ENCODE assay signal across 8 mouse cellular contexts in genomic region chr6:86822285-86823050, GRCm38 (mm10). TPM values are rescaled to one million over a fixed set of nuclear protein-coding genes. Genes with fewer than 3 reads are reported as not detected.
DNase-seq lines count a peak whose midpoint lies in the region; ATAC-seq and TF ChIP-seq lines count a peak whose summit lies in the region.

No protein-coding gene starts in this region.

- ATAC-seq in embryonic facial prominence, embryonic 13.5 days (ENCODE audit: insufficient number of reproducible peaks, insufficient read depth, low FRiP score, low TSS enrichment, low read depth): no peak
- 0 out of 2 replicates have a peak, but pooled peaks have one; percentile 30 for ATAC-seq in heart, embryonic 12.5 days (ENCODE audit: insufficient number of reproducible peaks, low FRiP score)
- peak; percentile 76 for ATAC-seq in kidney, embryonic 15.5 days (replicated peaks; ENCODE audit: low FRiP score)
- ATAC-seq in limb, embryonic 14.5 days (ENCODE audit: low FRiP score, low read depth): peak; percentile 55
- peak; percentile 40; the same call in 1 of the 2 replicates for ATAC-seq in midbrain, embryonic 13.5 days
- peak; percentile 50; the same call in 1 of the 2 replicates for ATAC-seq in stomach, postnatal 0 days (ENCODE audit: low FRiP score, low TSS enrichment)

- 17% methylated on average over 19 of the region's 19 CpGs for WGBS in thymus, adult 2 months
- WGBS in embryonic facial prominence, embryonic 13.5 days: 3% methylated on average over 19 of the region's 19 CpGs
- WGBS in heart, embryonic 12.5 days: 5% methylated on average over 19 of the region's 19 CpGs
- WGBS in kidney, embryonic 15.5 days: 4% methylated on average over 19 of the region's 19 CpGs
- 5% methylated on average over 19 of the region's 19 CpGs for WGBS in limb, embryonic 14.5 days
- WGBS in midbrain, embryonic 13.5 days: 4% methylated on average over 19 of the region's 19 CpGs
- WGBS in stomach, postnatal 0 days: 6% methylated on average over 19 of the region's 19 CpGs

- no peaks in the 10 kb centered on the region for H3K36me3 ChIP-seq in thymus, adult 2 months (ENCODE audit: control insufficient read depth, insufficient read depth, low read length)
- no peaks in the 10 kb centered on the region for H3K36me3 ChIP-seq in embryonic facial prominence, embryonic 13.5 days
- no peaks in the 10 kb centered on the region for H3K36me3 ChIP-seq in heart, embryonic 12.5 days
- H3K36me3 ChIP-seq in kidney, embryonic 15.5 days: no peaks in the 10 kb centered on the region
- H3K36me3 ChIP-seq in limb, embryonic 14.5 days (ENCODE audit: control insufficient read depth, insufficient read depth, low read length): no peaks in the 10 kb centered on the region
- H3K36me3 ChIP-seq in midbrain, embryonic 13.5 days: no peaks in the 10 kb centered on the region
- no peaks in the 10 kb centered on the region for H3K36me3 ChIP-seq in stomach, postnatal 0 days (ENCODE audit: control insufficient read depth, insufficient read depth, low read length)

- H3K9me3 ChIP-seq in embryonic facial prominence, embryonic 13.5 days: no peaks in the 10 kb centered on the region
- H3K9me3 ChIP-seq in heart, embryonic 12.5 days (replicated peaks): no peaks in the 10 kb centered on the region
- H3K9me3 ChIP-seq in kidney, embryonic 15.5 days (replicated peaks): no peaks in the 10 kb centered on the region
- H3K9me3 ChIP-seq in limb, embryonic 14.5 days (ENCODE audit: control insufficient read depth, low read length): no peaks in the 10 kb centered on the region
- no peaks in the 10 kb centered on the region for H3K9me3 ChIP-seq in midbrain, embryonic 13.5 days
- H3K9me3 ChIP-seq in stomach, postnatal 0 days (ENCODE audit: control insufficient read depth, low read length): no peaks in the 10 kb centered on the region

- peak; percentile 12 for DNase-seq in thymus, adult 2 months
- DNase-seq in thymus, adult 18-20 months: no peak
- no peak for DNase-seq in limb, embryonic 14.5 days (ENCODE audit: low spot score)
- DNase-seq in stomach, postnatal 0 days (ENCODE audit: low spot score): peak; percentile 23

- no peak for TF ChIP-seq EP300 in stomach, postnatal 0 days (optimal IDR thresholded peaks at IDR 0.05)

- H3K4me1 ChIP-seq in thymus, adult 2 months (replicated peaks; ENCODE audit: control insufficient read depth, insufficient read depth, low read length): peaks cover 26% of the 10 kb centered on the region
- H3K4me1 ChIP-seq in embryonic facial prominence, embryonic 13.5 days: peaks cover 10% of the 10 kb centered on the region
- H3K4me1 ChIP-seq in heart, embryonic 12.5 days (replicated peaks): peaks cover 19% of the 10 kb centered on the region
- H3K4me1 ChIP-seq in kidney, embryonic 15.5 days: peaks cover 17% of the 10 kb centered on the region
- H3K4me1 ChIP-seq in limb, embryonic 14.5 days (ENCODE audit: control insufficient read depth, insufficient read depth, low read length): 0 out of 2 replicates have a peak, but pooled peaks cover 3% of the 10 kb centered on the region
- H3K4me1 ChIP-seq in midbrain, embryonic 13.5 days (replicated peaks): peaks cover 8% of the 10 kb centered on the region
- H3K4me1 ChIP-seq in stomach, postnatal 0 days (replicated peaks; ENCODE audit: control insufficient read depth, insufficient read depth): no peaks in the 10 kb centered on the region

- peak overlapping the region; percentile 58 for H3K4me2 ChIP-seq in embryonic facial prominence, embryonic 13.5 days
- H3K4me2 ChIP-seq in heart, embryonic 12.5 days: peak overlapping the region; percentile 72
- H3K4me2 ChIP-seq in kidney, embryonic 15.5 days: peak overlapping the region; percentile 64
- H3K4me2 ChIP-seq in limb, embryonic 14.5 days (replicated peaks; ENCODE audit: low read depth, low read length, severe bottlenecking): peak overlapping the region; percentile 44
- peak overlapping the region; percentile 49 for H3K4me2 ChIP-seq in midbrain, embryonic 13.5 days (replicated peaks)
- H3K4me2 ChIP-seq in stomach, postnatal 0 days (replicated peaks; ENCODE audit: low read depth): peak overlapping the region; percentile 49

- H3K9ac ChIP-seq in embryonic facial prominence, embryonic 13.5 days: peak overlapping the region; percentile 36; the same call in 1 of the 2 replicates
- peak overlapping the region; percentile 49 for H3K9ac ChIP-seq in heart, embryonic 12.5 days
- H3K9ac ChIP-seq in kidney, embryonic 15.5 days: no peak overlapping the region; the same call in 1 of the 2 replicates
- H3K9ac ChIP-seq in limb, embryonic 14.5 days (ENCODE audit: low read depth, low read length, severe bottlenecking): no peak overlapping the region
- H3K9ac ChIP-seq in midbrain, embryonic 13.5 days (replicated peaks): 0 out of 2 replicates have a peak overlapping the region, but pooled peaks have one; percentile 10
- H3K9ac ChIP-seq in stomach, postnatal 0 days (ENCODE audit: low read length): peak overlapping the region; percentile 38; the same call in 1 of the 2 replicates

- no peak for TF ChIP-seq CTCF in thymus, adult 2 months (IDR thresholded peaks at IDR 0.05; ENCODE audit: borderline replicate concordance, control insufficient read depth, extremely low read depth, insufficient read depth, low read length, poor library complexity)
- no peak for TF ChIP-seq CTCF in stomach, postnatal 0 days (IDR thresholded peaks at IDR 0.05; ENCODE audit: low read depth)

- no peaks in the 10 kb centered on the region for H3K27me3 ChIP-seq in thymus, adult 2 months (ENCODE audit: control insufficient read depth, insufficient read depth, low read length)
- H3K27me3 ChIP-seq in embryonic facial prominence, embryonic 13.5 days: peaks cover 12% of the 10 kb centered on the region
- no peaks in the 10 kb centered on the region; the same call in 1 of the 2 replicates for H3K27me3 ChIP-seq in heart, embryonic 12.5 days (replicated peaks)
- no peaks in the 10 kb centered on the region for H3K27me3 ChIP-seq in kidney, embryonic 15.5 days
- no peaks in the 10 kb centered on the region for H3K27me3 ChIP-seq in limb, embryonic 14.5 days (ENCODE audit: control insufficient read depth, insufficient read depth, low read length)
- peaks cover 7% of the 10 kb centered on the region for H3K27me3 ChIP-seq in midbrain, embryonic 13.5 days
- no peaks in the 10 kb centered on the region for H3K27me3 ChIP-seq in stomach, postnatal 0 days (ENCODE audit: control insufficient read depth, insufficient read depth, low read length)

- 0 out of 2 replicates have a peak overlapping the region, but pooled peaks have one; percentile 28 for H3K27ac ChIP-seq in thymus, adult 2 months (ENCODE audit: control insufficient read depth, insufficient read depth, low read length)
- H3K27ac ChIP-seq in embryonic facial prominence, embryonic 13.5 days: no peak overlapping the region
- H3K27ac ChIP-seq in heart, embryonic 12.5 days (ENCODE audit: poor library complexity, severe bottlenecking): no peak overlapping the region
- H3K27ac ChIP-seq in kidney, embryonic 15.5 days: no peak overlapping the region
- no peak overlapping the region for H3K27ac ChIP-seq in limb, embryonic 14.5 days (replicated peaks; ENCODE audit: low read depth, low read length)
- H3K27ac ChIP-seq in midbrain, embryonic 13.5 days: no peak overlapping the region
- H3K27ac ChIP-seq in stomach, postnatal 0 days (replicated peaks): no peak overlapping the region

- no peak for TF ChIP-seq POLR2A in thymus, adult 2 months (IDR thresholded peaks at IDR 0.05; ENCODE audit: control insufficient read depth, extremely low read depth, insufficient read depth, low read length, poor library complexity)
- no peak for TF ChIP-seq POLR2A in limb, embryonic 14.5 days (IDR thresholded peaks at IDR 0.05; ENCODE audit: borderline replicate concordance, extremely low read depth, insufficient read depth, insufficient read length)

- no peak overlapping the region for H3K4me3 ChIP-seq in thymus, adult 2 months (ENCODE audit: control insufficient read depth, insufficient read depth, low read length)
- H3K4me3 ChIP-seq in embryonic facial prominence, embryonic 13.5 days: peak overlapping the region; percentile 29
- peak overlapping the region; percentile 42 for H3K4me3 ChIP-seq in heart, embryonic 12.5 days
- peak overlapping the region; percentile 31 for H3K4me3 ChIP-seq in kidney, embryonic 15.5 days (replicated peaks)
- H3K4me3 ChIP-seq in limb, embryonic 14.5 days (replicated peaks; ENCODE audit: low read length): peak overlapping the region; percentile 13
- H3K4me3 ChIP-seq in midbrain, embryonic 13.5 days (replicated peaks): peak overlapping the region; percentile 16
- peak overlapping the region; percentile 21; the same call in 1 of the 2 replicates for H3K4me3 ChIP-seq in stomach, postnatal 0 days (ENCODE audit: low read depth, low read length)

RNA-seq across cellular contexts. Expression of gene Aak1, which starts 26.8 kb away (rescaled TPM):
- polyA plus RNA-seq in thymus, adult 2 months (2012; rRNA removed): 59.2 and 79.9 TPM in 2 replicates
- 16.9 and 19.0 TPM in 2 replicates for polyA plus RNA-seq in embryonic facial prominence, embryonic 13.5 days (2015; fragmentation: Nextera tagmentation; extraction: Ambion mirVana)
- 33.5 and 36.2 TPM in 2 replicates for polyA plus RNA-seq in heart, embryonic 12.5 days (2016; fragmentation: Nextera tagmentation; extraction: Ambion mirVana)
- polyA plus RNA-seq in kidney, embryonic 15.5 days (2015; fragmentation: Nextera tagmentation; extraction: Ambion mirVana): 12.1 and 13.5 TPM in 2 replicates
- 24.7 and 27.4 TPM in 2 replicates for polyA plus RNA-seq in limb, embryonic 14.5 days (2012; rRNA removed)
- 19.8 and 20.9 TPM in 2 replicates for polyA plus RNA-seq in limb, embryonic 14.5 days (2014; fragmentation: Nextera tagmentation; extraction: Ambion mirVana)
- polyA plus RNA-seq in midbrain, embryonic 13.5 days (2015; fragmentation: Nextera tagmentation; extraction: Ambion mirVana): 32.1 and 34.4 TPM in 2 replicates
- 5.6 and 5.8 TPM in 2 replicates for polyA plus RNA-seq in stomach, postnatal 0 days (2015; fragmentation: Nextera tagmentation; extraction: Ambion mirVana)

RNA-seq across cellular contexts. Expression of gene Anxa4, which starts 29.1 kb away (rescaled TPM):
- polyA plus RNA-seq in thymus, adult 2 months (2012; rRNA removed): 21.5 and 27.8 TPM in 2 replicates
- polyA plus RNA-seq in embryonic facial prominence, embryonic 13.5 days (2015; fragmentation: Nextera tagmentation; extraction: Ambion mirVana): 32.5 and 34.7 TPM in 2 replicates
- polyA plus RNA-seq in heart, embryonic 12.5 days (2016; fragmentation: Nextera tagmentation; extraction: Ambion mirVana): 15.3 and 17.6 TPM in 2 replicates
- 40.0 and 43.8 TPM in 2 replicates for polyA plus RNA-seq in kidney, embryonic 15.5 days (2015; fragmentation: Nextera tagmentation; extraction: Ambion mirVana)
- polyA plus RNA-seq in limb, embryonic 14.5 days (2012; rRNA removed): 23.1 and 28.3 TPM in 2 replicates
- polyA plus RNA-seq in limb, embryonic 14.5 days (2014; fragmentation: Nextera tagmentation; extraction: Ambion mirVana): 45.6 and 50.5 TPM in 2 replicates
- polyA plus RNA-seq in midbrain, embryonic 13.5 days (2015; fragmentation: Nextera tagmentation; extraction: Ambion mirVana): 3.2 and 3.4 TPM in 2 replicates
- 111 and 114 TPM in 2 replicates for polyA plus RNA-seq in stomach, postnatal 0 days (2015; fragmentation: Nextera tagmentation; extraction: Ambion mirVana)

Comparison
In these comparisons a context has a peak if more than half of its experiments do, and no peak if none do; other contexts are left out.
1. DNase-seq: peak in thymus, adult 2 months (single experiment) and stomach, postnatal 0 days (single experiment); none in thymus, adult 18-20 months (0 of 2) and limb, embryonic 14.5 days (single experiment).
2. H3K9ac ChIP-seq: peak in embryonic facial prominence, embryonic 13.5 days (single experiment), heart, embryonic 12.5 days (single experiment), midbrain, embryonic 13.5 days (single experiment) and stomach, postnatal 0 days (single experiment); none in kidney, embryonic 15.5 days (single experiment) and limb, embryonic 14.5 days (single experiment).
3. Peak in every context shown above with its lines, with median percentiles within 50 percentile points of each other: H3K4me2 ChIP-seq.